Mouse (Mus musculus) c-Kit-positive CD71-positive TER-119-negative erythroid progenitor cells, embryonic 14.5 days (primary cell): ENCODE measurements at regions not wholly inside any gene's neighbourhood (a gene's known extent, or its start where the extent isn't known, plus 50 kb on each side); places are given as distances from the start of the nearest gene placed in this dataset.

Experiments
- DNase-seq: peaks from one replicate; pipeline ENCODE4 v3.0.0-alpha.2; 2013; ENCODE audit warnings: low read depth

DNA sequence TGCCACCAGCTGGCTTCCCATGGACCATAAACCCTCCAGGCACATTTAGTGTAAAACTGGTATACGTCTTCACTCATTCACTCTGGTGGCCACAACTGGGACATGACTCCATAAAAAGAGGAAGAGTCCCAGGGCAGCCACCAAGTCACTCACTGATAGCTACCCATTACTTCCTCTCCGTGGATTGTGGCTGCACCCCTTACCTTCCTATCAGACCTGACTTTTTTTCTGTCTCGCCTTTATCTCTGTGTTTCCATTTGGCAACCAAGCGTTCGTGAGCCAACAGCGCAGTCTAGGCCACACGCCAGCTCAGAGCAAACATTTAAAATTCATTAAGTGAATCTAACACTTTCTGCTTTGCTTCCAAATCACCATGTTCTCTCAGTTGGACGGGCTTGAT is 53.9 kb upstream of the Slc44a1 start:
- no peak for DNase-seq

DNA sequence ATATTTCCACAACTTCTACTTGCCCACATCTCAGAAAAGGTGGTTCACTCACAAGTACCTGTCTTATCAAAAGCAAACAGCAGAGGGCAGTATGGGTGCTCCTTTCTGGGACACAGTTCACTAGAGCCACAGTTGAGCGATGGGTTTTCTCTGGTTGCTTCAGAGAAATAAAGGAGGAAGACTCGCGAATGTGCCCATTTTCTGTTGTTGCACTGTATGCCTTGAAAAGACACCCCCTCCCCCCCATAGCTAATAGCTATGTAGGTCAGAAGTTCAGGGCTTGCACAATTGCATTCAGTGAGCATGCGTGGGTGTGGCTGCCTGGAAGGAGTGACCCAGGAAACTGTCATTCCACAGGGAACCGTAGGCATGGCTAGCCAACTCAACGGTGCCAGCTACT is 55.5 kb upstream of the Slc44a1 start:
- DNase-seq = peak; percentile 63

DNA sequence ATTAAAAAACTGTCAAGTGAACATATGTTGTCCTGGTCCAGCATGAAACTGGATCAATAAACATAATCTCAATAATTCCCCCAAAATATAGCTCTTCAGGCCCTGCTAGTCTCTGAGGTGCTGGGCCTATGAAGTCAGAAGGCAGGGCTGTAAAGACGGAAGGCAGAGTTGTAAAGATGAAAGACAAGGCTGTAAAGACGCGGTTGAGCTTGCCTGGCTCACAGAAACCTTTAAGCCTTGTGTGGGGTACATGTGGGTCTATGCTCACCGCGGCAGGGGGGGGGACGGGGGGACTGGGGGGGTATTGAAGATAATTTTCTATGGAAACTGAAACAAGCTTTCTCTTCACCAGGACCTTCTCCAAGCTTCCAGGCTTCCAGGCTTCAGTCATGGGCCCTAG is 56.1 kb upstream of the Slc44a1 start:
- DNase-seq = no peak

DNA sequence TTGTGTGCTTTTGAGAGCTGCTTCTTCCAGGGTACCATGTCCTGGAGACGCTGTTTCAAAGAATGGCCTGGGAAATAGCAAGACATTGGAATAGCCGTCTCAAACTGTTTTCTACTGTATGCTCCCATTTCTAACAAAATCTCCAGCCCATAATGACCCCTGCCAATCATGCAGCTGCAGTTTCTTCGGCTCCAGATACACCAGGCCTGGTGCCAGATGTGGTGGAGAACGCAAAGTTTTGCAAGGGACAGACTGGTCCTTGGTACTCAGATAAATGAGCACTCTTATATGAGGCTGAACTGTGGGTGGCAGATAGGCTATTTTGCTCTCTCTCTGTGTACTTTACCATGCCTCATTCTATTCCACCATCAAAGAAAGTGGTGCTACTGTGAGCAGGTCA is 58.2 kb upstream of the Slc44a1 start:
- DNase-seq = no peak

DNA sequence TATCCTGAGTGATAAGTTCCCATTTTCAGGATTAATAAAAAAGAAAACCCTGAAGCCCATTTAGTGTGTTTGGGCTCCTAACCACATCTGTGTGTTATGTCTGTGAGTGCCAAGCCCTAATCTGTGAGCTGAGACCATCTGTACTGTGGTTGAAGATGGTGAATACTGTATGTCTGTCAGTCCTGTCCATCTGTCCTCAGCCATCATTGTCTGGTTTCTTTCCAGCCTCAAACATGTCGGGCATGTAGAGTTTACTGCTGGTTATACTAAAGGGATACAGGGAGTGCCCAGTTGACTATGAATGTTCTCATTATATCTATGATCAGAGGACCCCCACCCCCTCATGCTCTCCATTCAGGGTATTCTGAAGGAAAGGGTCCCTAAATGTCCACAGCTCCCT is 60.4 kb upstream of the Slc44a1 start:
- DNase-seq = no peak

DNA sequence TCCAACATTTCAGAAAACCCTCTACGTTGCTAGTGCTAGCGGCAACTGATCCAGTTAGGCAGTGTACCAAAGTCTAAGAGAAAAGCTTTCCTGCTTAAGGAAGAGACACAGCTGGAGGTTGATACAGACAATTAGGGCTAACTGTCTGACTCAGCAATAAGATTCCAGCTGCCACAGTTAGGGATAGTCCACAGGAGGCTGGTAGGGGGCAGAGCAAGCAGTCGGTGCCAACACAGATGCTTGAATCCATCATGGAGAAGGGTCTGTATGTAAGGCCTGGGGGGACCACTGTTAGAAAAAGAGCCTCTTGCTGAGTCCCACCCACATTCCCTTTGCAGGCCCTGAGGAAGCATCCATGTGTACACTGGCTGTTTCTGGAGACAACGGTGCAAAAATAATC is 63.2 kb upstream of the Slc44a1 start:
- no peak for DNase-seq

DNA sequence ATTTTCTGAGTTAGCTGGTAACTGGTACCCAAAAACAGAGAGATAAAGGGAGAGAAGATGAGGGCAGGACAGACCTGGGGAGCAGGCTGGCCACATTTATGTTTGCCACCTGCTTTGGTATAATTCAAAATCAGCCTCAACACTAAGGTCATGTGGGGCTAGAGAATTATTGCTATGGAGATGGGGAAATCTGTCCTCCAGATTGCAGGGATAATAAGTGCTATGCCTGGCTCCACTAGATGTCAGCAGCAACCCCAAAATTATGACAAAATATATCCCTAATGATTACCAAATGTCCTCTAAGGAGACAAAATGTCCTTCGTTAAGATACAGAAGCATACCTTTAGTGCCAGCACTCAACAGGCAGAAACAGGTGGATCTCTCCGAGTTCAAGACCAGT is 83.8 kb upstream of the Slc44a1 start:
- no peak for DNase-seq

DNA sequence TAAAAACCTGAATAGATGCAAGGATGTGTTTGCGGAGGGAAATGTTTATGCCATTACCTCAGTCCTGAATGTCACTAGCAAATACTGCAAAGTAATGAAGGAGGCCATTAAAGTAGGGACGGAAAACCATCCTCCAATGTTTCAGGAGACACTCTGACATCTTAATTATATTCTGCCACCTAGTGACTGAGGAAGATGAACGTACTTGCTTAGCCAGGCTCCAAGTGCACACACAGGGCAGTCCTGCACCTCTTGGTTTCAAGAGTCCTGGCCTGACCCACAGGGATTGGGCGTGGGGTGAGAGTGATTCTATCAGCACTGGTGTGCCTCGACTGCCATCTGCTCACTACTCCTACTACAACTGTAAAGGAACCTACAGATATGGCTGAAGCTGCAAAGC is 85.3 kb upstream of the Slc44a1 start:
- no peak for DNase-seq

DNA sequence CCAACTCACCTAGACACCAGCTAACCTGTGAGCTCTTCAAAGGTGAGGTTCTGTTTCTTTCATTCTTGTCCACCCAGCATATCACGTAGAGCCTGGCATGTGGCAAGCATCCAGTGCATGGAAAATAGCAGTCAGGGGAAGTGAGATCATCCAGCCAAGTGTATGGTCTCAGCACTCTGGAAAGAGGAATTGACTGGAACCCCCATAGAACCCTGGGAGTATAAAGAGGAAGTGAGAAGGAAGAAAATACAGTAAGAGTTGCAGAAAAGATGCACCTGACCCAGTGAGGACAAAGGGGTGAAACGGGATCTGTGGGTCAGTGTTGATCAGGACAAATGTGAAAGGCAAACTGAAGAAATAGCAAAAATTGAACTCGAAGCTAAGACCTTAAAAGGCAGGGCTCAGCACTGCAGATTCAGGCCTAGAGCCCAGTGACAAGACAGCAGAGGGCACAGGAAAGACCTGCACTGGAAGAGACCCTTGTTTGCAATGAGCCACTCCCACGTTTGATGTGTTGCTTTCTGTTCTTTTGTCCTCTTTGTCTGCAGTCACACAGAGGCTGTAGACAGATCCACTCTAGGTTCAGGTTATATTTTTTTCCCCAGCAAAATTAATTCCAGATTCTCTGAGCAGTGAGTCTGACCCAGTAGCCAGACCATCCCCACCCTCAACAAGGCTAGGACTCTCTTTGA is 86.7 kb upstream of the Slc44a1 start:
- no peak for DNase-seq

DNA sequence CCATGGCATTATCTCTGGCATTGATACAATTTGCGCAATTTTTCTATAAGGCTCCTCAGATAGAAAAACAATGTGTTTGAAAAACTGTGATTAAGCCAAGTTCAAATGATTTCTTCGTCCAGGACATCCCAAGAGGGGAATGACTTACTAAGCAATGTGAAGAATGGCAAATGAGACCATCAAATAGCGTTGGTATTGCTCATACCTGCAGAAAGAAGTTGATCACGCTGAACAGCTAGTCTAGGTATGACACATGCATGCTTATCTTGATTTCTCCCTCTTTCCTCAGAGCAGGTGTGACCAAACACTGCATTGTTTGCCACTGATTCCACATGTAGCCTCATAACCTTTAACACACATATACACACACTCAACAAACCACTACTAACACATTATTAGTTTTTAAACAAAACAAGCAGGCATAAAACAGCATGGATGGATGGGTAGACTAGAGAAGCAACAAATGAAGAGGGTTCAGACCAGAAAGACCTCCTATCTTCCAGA is 89.1 kb upstream of the Slc44a1 start:
- no peak for DNase-seq

DNA sequence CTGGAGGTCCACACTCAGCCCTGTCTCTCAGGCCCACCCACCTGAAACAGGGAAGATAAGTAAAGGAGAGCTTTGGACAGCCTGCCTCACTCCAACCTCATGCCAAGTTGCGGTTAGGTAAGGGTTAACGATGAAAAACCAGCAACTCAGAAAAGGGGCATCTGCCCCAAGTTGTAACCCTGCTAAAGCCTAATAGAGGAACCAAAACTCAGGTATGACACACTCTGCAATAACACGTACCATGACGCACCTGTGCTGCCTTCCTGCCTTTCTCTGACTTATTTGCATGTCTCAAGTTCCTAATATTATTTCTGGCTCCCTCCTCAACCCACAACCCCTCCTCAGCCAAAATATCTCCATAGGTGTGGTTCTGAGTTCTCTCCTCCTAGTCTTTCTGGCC is 94.9 kb upstream of the Slc44a1 start:
- no peak for DNase-seq

DNA sequence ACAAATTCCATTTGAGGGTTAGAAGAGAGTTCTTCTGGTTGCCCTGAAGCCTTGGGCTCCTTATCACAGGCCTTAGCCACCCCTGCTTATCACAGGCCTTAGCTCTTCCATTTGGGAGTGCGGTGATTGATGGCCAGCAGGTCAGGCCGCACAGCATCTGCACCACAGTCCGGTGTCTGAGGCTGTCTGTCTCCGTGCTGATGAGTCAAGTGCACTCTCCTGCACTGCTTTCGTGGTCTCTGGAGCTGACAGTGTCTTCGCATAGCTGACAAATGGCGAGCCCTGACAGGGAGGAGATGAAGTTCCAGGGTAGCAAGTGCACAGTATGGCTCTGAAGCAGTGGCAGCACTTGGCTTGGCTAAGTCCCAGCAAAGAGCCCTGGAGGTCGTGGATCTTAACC is 95.7 kb upstream of the Slc44a1 start:
- DNase-seq = no peak

DNA sequence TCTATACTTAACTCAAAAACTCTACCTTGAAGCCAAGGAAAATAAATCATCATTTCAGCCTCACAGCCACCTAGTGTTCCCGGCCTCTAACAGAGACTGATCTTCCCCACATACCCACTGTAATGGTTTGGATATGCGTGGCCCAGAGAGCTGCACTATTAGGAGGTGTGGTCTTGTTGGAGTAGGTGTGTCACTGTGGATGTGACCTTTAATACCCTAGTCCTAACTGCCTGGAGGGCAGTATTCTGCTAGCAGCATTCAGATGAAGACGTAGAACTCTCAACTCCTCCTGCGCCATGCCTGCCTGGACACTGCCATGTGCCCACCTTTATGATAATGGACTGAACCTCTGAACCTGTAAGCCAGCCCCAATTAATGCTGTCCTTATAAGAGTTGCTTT is 99.0 kb upstream of the Slc44a1 start:
- no peak for DNase-seq

DNA sequence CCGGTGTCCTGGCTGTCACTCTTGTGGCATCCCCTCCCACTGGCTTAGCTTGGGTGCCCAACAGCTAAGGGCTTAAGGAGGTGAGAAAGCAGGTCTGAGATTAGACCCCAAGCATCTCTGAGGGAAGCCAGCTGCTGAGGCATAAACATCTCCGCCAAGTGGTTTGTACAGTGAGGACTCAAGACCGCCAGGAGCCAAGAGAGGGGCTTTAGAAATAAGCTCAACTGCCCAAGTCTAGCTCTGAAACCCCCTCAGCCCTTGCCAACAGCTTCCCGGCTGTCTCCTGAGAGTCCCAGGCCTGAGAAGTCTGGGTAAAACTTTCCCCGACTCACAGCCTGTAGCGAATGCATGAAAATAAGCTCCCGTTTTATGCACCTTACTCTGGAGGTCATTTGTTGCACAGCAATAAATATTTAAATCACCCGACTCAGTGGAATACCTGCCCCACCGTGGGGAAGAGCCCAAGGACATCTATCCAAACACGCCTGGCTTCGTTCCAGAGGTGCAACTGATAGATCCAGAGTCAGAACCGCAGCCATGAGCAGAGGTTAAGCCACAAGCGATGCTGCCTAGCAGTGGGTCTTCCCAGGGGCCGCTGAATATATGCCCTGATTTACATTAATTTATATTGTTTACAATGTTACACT is 100.1 kb upstream of the Slc44a1 start:
- DNase-seq = no peak

DNA sequence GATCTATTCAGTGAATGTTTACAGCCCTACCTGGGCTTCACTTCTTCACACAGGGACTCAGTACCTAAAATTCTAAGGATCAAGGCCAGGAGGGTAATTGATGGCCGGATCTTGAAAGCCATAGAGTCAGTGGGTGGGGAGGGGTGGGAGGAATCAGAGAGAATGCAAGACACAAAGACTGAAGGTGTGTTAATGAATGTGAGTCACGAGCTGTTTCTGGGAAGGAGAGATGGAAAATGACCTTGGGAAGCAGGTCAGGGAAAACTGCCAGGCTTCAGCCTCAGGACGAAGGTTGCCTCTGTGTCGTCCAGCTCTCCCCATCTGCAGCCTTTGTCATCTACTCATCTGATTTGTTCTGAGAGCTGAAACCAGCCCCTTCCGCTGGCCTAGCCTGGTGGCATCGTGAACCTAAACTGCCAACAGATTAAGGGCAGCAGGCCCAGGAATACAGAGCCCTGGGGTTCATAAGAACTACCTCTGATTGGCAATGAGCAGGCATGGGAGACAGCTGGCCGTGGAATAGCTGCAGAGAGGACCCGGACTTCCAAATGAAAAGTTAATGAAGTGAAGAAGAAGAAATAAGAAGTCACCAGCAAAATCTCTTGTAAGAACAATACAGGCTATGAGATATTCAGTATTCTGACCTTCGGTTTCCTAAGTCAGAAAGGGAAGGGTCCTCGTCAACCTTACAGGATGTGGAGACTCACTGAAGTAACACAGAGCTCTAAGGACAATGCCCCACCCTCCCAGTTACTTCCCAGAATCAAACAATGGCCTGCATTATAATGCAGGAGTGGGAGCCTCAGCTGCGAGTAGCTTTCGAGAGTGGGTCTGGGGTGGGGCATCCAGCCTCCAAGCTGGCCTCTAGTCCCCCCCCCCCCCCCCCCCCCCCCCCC is 100.8 kb upstream of the Slc44a1 start:
- no peak for DNase-seq

DNA sequence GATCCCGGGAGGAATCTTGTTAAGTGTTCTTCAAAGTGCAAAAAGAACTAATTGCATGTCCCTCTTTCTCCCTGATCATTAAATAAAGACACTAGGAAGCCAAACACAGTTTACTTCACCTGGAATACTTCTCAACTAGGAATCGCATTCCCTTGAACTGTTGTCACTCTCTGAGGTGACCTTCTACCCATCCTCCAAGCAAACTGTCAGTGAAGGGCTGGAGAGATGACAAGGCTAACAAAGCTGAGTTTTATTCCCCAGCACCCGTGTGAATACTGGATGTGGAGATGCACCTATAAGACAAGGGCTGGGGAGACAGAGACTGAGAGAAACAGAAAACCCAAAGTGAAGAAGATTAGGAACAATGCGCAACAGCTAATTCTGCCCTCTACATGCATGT is 101.7 kb upstream of the Slc44a1 start:
- no peak for DNase-seq

DNA sequence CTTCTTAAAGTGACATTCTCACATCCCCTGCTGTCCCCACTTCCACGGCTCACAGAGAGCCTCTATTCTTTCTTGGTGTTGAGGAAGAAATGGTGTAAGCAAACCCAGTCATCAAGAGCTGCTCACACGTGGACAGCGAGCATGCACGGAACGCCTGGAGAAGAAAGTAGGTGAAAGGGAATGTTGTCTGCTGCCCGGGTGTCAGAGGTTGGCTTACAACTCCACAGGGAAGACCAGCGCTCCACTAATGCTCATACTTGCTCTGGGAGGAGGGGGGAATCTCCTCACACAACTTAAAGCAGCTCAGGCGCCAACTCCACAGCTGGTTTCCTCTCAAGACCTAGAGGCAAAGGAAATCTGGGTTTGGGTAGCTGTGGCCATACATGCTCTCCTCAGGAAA is 102.4 kb upstream of the Slc44a1 start:
- DNase-seq = no peak

DNA sequence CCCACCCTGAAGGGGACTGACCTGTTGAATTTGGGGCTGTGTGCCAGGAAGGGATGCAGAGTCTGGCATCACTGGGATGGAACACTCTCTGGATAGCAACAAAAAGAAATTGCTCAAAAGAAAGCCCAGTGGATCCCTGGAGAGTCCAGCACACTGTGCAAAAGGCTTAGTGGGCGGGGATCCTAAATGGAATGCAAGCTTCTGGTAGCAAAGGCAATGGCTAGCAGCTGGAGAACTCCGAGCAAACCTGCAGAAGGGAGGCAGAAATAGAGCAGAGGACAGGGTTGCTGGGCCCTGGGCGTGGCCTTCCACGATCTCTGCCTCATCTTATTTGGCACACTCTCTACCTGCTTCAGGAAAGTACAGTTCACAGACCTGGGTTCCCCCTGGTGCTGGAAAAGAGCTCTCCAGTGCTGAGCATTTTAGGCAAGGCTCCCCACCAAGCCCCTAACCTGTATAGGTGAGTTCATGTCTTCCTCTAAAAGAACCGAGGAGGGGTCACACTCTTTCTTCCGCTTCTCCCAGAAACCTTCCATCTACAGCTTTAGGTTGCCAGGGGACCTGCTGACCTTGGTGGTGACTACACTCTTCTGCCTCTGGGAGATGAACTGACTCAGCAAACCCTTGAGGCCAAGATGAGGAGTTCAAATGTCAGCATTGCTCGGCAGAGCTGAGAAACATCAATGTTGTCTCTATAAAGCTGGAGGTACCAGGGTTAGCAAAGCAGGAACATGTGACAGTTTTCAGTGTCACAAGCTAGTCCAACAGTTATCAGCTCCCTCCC is 112.6 kb upstream of the Slc44a1 start:
- DNase-seq = no peak

DNA sequence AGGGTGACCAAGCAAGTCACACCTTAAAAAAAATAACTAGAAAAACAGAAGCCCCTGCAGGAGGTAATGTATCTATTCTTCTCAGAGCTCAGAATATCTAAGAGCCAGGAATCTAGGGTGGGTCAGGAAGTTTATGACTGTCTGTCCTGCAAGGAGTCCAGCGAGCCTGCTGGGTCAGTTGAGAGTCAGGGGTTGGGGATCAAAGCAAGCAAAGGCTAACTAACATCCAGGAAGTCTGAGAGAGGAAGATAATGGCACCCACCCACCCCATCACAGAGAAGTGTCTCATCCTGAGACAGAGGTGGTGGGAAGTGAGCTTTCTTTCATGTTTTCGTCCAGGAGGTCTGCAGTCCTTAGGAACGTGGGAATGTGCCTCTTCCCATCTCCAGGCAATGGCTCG is 116.4 kb upstream of the Slc44a1 start:
- no peak for DNase-seq

DNA sequence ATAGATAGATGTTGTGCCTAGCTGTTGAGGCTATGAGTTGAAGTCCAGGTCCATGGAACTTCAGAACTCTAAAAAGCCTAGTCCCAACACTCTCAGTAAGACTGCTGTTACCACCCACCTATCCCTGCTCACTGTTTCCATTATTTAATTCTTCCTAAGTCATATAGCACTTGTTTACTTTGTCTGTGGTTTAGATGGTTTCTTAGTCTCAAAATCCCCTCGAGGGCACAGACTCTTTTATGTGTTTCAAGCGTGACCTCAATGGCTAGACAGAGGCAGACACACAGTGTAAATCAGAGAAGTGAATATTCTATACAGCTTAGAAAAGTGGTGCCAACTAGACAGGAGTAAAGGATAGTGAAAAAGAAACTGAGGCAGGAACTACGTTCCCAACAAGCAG is 117.0 kb upstream of the Slc44a1 start:
- DNase-seq = no peak

DNA sequence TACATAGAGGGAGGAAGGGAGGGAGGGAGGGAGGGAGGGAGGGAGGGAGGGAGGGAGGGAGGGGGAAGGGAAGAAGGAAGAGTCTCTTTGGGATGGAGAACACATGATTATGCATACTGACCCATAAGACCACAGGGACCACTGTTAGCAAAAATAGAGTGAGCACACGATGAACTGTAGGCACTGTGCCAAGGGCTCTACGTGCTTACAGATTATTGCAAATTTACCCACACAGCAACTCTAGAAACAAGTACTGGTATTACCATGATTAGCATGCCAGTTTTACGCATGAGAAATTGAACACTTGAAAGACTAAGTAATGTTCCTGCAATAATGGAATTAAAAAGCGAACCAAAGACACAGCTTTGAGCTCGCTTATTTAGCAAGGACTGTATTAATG is 117.7 kb upstream of the Slc44a1 start:
- DNase-seq = no peak

DNA sequence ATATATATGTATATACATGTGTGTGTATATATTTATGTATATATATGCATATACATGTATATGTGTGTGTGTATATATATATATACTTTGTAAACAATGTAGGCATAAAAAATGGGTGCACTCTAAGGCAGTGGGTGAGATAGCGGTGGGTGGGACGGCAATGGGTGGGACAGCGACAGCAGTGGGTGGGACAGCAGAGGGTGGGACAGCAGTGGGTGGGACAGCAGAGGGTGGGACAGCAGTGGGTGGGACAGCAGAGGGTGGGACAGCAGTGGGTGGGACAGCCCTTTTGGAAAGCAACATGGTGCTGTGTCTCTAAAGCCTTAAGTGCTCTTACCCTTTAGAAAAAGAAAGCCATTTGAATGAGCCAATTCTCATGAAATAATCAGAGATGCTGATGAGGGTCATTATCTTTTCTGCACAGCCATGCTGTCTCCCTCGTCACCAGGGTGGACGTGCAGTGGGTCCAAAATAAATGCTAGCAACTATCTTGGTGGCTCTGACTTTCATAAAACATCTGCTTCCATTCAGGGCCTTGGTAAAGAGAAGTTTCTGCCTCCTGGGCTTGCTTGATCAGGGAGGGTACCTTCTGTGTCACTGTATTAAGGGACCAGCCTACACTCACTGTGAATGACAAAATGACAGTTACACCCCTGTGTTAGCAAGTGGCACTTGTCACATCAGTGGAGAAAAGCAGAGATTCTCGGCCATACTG is 119.3 kb upstream of the Slc44a1 start:
- DNase-seq = peak; percentile 9
